9 mouse cellular contexts compared by ENCODE assay signal in the genomic region with DNA sequence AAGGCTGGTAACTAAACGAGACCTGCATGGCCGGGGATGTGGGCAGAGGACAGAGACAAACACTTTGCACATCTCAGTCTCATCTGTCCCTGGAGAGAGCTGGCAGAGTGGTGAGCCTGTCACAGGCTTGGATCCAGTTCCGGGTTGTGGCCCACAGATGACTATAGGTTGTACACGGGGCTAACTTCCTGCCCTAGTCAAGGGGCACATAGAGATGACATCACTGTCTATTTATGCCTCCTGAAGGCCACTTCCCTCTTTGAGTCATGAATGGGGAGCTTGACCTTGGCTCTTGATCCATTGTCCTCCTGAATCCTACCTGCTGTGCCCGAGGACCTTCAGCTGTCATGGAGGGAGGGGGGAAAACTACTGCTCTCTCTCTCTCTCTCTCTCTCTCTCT. TPM values are rescaled to one million over a fixed set of nuclear protein-coding genes. Genes with fewer than 3 reads are reported as not detected.
DNase-seq lines count a peak whose midpoint lies in the region; ATAC-seq and TF ChIP-seq lines count a peak whose summit lies in the region.
"Had no signal": no experiment of that assay in that cellular context is flagged by ENCODE, and none has a peak within 500 bp of the region (broad histone marks: within the 10 kb centered on the region; RNA-seq: fewer than 3 reads in every experiment).

No protein-coding gene starts in this region.

- H3K4me3 ChIP-seq in hindbrain, embryonic 13.5 days: no peak overlapping the region
- H3K4me3 ChIP-seq in hindbrain, postnatal 0 days (ENCODE audit: low read length): no peak overlapping the region
- no peak overlapping the region for H3K4me3 ChIP-seq in embryonic fibroblast, embryonic 13.5 days (ENCODE audit: insufficient read depth, low read length)
- peak overlapping the region; percentile 54 for H3K4me3 ChIP-seq in megakaryocyte, embryonic 14.5 days (replicated peaks)
- no peak overlapping the region for H3K4me3 ChIP-seq in hindbrain, embryonic 16.5 days (ENCODE audit: low read length)

- intact Hi-C loops in left cerebral cortex, postnatal 10 days (cut with DNase I): no loop called here

- DNase-seq in hindbrain, postnatal 0 days (ENCODE audit: low spot score): no peak
- DNase-seq in left cerebral cortex, postnatal 10 days (ENCODE audit: extremely low spot score in 1 of 2, low spot score in 2 of 2): no peak
- DNase-seq in cerebellum, postnatal 36 days: no peak

- no peaks in the 10 kb centered on the region for H3K36me3 ChIP-seq in hindbrain, embryonic 13.5 days
- H3K36me3 ChIP-seq in hindbrain, postnatal 0 days (ENCODE audit: insufficient read depth, low read length): no peaks in the 10 kb centered on the region
- peaks cover 21% of the 10 kb centered on the region for H3K36me3 ChIP-seq in megakaryocyte, embryonic 14.5 days (replicated peaks; ENCODE audit: low read length)
- no peaks in the 10 kb centered on the region for H3K36me3 ChIP-seq in hindbrain, embryonic 16.5 days (ENCODE audit: control insufficient read depth, insufficient read depth, low read length)

- H3K9me3 ChIP-seq in hindbrain, embryonic 13.5 days: no peaks in the 10 kb centered on the region
- H3K9me3 ChIP-seq in hindbrain, postnatal 0 days (ENCODE audit: low read length): no peaks in the 10 kb centered on the region
- H3K9me3 ChIP-seq in megakaryocyte, embryonic 14.5 days: no peaks in the 10 kb centered on the region
- no peaks in the 10 kb centered on the region for H3K9me3 ChIP-seq in hindbrain, embryonic 16.5 days (ENCODE audit: control insufficient read depth, low read length)

- H3K4me2 ChIP-seq in hindbrain, embryonic 13.5 days: 0 out of 2 replicates have a peak overlapping the region, but pooled peaks have one; percentile 8
- no peak overlapping the region for H3K4me2 ChIP-seq in hindbrain, postnatal 0 days (ENCODE audit: low read depth, low read length)
- no peak overlapping the region for H3K4me2 ChIP-seq in hindbrain, embryonic 16.5 days (ENCODE audit: low read length)

- TF ChIP-seq POLR2A in embryonic fibroblast, embryonic 13.5 days (IDR thresholded peaks at IDR 0.05; ENCODE audit: low read depth, low read length): no peak

- ATAC-seq in hindbrain, embryonic 13.5 days (ENCODE audit: low FRiP score): no peak
- no peak for ATAC-seq in hindbrain, postnatal 0 days
- ATAC-seq in CD4-positive, CD25-positive, alpha-beta regulatory T cell, adult 4 months: peak; percentile 79
- ATAC-seq in hindbrain, embryonic 16.5 days: no peak
- ATAC-seq: forebrain, embryonic 14.5 days had no signal

- peak overlapping the region; percentile 24; the same call in 1 of the 2 replicates for H3K9ac ChIP-seq in hindbrain, embryonic 13.5 days
- no peak overlapping the region for H3K9ac ChIP-seq in hindbrain, postnatal 0 days (replicated peaks; ENCODE audit: low read length)
- no peak overlapping the region for H3K9ac ChIP-seq in hindbrain, embryonic 16.5 days (ENCODE audit: low read depth, low read length)

- 47% methylated on average over 5 of the region's 5 CpGs for WGBS in hindbrain, embryonic 13.5 days
- 20% methylated on average over 5 of the region's 5 CpGs for WGBS in hindbrain, postnatal 0 days
- WGBS in hindbrain, embryonic 16.5 days: 29% methylated on average over 5 of the region's 5 CpGs

- peaks cover 100% of the 10 kb centered on the region for H3K4me1 ChIP-seq in hindbrain, embryonic 13.5 days (replicated peaks)
- peaks cover 53% of the 10 kb centered on the region for H3K4me1 ChIP-seq in hindbrain, postnatal 0 days (ENCODE audit: insufficient read depth, low read length)
- H3K4me1 ChIP-seq in embryonic fibroblast, embryonic 13.5 days (ENCODE audit: control insufficient read depth, insufficient read depth, low read length): peaks cover 43% of the 10 kb centered on the region
- H3K4me1 ChIP-seq in megakaryocyte, embryonic 14.5 days: peaks cover 100% of the 10 kb centered on the region
- H3K4me1 ChIP-seq in hindbrain, embryonic 16.5 days (ENCODE audit: control insufficient read depth, insufficient read depth, low read depth, low read length): peaks cover 82% of the 10 kb centered on the region

- peak overlapping the region; percentile 71 for H3K27ac ChIP-seq in hindbrain, embryonic 13.5 days
- H3K27ac ChIP-seq in hindbrain, postnatal 0 days: no peak overlapping the region; the same call in 1 of the 2 replicates
- 0 out of 2 replicates have a peak overlapping the region, but pooled peaks have one; percentile 0 for H3K27ac ChIP-seq in embryonic fibroblast, embryonic 13.5 days (ENCODE audit: insufficient read depth, low read length)
- H3K27ac ChIP-seq in hindbrain, embryonic 16.5 days (ENCODE audit: low read depth, low read length): no peak overlapping the region; the same call in 1 of the 2 replicates

- no peak for TF ChIP-seq CTCF in hindbrain, postnatal 0 days (IDR thresholded peaks at IDR 0.05; ENCODE audit: low read depth)
- no peak for TF ChIP-seq CTCF in embryonic fibroblast, embryonic 13.5 days (IDR thresholded peaks at IDR 0.05; ENCODE audit: borderline replicate concordance, insufficient read depth, low read length)

- no peaks in the 10 kb centered on the region for H3K27me3 ChIP-seq in hindbrain, embryonic 13.5 days
- H3K27me3 ChIP-seq in hindbrain, postnatal 0 days (ENCODE audit: insufficient read depth, low read length): no peaks in the 10 kb centered on the region
- H3K27me3 ChIP-seq in megakaryocyte, embryonic 14.5 days (replicated peaks): no peaks in the 10 kb centered on the region
- no peaks in the 10 kb centered on the region for H3K27me3 ChIP-seq in hindbrain, embryonic 16.5 days (replicated peaks; ENCODE audit: control insufficient read depth, insufficient read depth, low read length)

RNA-seq across cellular contexts. Expression of gene Zmiz1, which starts 25.1 kb away (rescaled TPM):
- 58.5 and 65.3 TPM in 2 replicates for polyA plus RNA-seq in hindbrain, embryonic 13.5 days (2015; fragmentation: Nextera tagmentation; extraction: Ambion mirVana)
- total RNA-seq in hindbrain, postnatal 0 days (2014; rRNA removed): 129 and 135 TPM in 2 replicates
- polyA plus RNA-seq in hindbrain, postnatal 0 days (2015; fragmentation: Nextera tagmentation; extraction: Ambion mirVana): 41.9 and 50.6 TPM in 2 replicates
- 10 to 100 TPM; 21.2 to 34.3 TPM for polyA plus RNA-seq in CD4-positive, CD25-positive, alpha-beta regulatory T cell, adult 4 months (2017; shearing (Covaris generic))
- 61.9 and 73.9 TPM in 2 replicates for polyA plus RNA-seq in embryonic fibroblast, embryonic 13.5 days (2011; ENCODE audit: insufficient read length, low read depth, missing spikeins)
- 18.1 and 54.1 TPM in 2 replicates for polyA plus RNA-seq in megakaryocyte, embryonic 14.5 days (2012; ENCODE audit: insufficient read depth, low replicate concordance)
- total RNA-seq in left cerebral cortex, postnatal 10 days (2021): 100 to 1,000 TPM; 105 to 106 TPM
- 50.4 and 55.0 TPM in 2 replicates for polyA plus RNA-seq in hindbrain, embryonic 16.5 days (2015; fragmentation: Nextera tagmentation; extraction: Ambion mirVana)

Comparison
In these comparisons a context has a peak if more than half of its experiments do, and no peak if none do; other contexts are left out.
1. H3K27ac ChIP-seq: peak in hindbrain, embryonic 13.5 days (single experiment) and embryonic fibroblast, embryonic 13.5 days (single experiment); none in hindbrain, postnatal 0 days (single experiment) and hindbrain, embryonic 16.5 days (single experiment).